Mouse (Mus musculus): ENCODE results near the gene Gng13. TPM values are rescaled to one million over a fixed set of nuclear protein-coding genes. Genes with fewer than 3 reads are reported as not detected.
A peak's percentile ranks its signal among the peaks of the same experiment; 100 is the strongest.

Gene Gng13
- polyA plus RNA-seq, 1 experiment from 2014 or later, result 4.4 TPM

DNA sequence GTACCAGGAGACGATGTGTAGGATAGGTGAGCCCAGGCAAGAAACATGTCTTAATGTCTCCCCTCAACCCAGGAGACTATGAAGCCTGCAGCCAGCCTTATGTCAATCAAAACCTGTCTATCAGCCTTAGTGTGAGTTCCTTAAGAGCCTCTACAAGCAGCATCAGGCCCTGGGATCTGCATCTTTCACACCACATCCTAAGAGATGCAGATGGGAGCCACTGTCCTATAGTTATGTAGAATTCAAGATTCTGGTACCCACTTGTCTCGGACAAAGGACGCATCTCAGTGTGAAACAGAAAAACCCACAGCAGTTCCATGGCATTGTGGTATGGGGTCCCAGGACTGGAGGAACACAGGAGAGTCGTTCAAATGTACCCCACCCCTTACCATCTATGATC lies 38.1 kb downstream of the Gng13 start:
- no peak overlapping the region for H3K9ac ChIP-seq (replicated peaks; ENCODE audit: low read depth)
- H3K27ac ChIP-seq (ENCODE audit: low read length), result peak overlapping the region; percentile 89
- DNase-seq (ENCODE audit: low spot score) (no peak), ATAC-seq (no peak)
- H3K4me3 ChIP-seq (ENCODE audit: low read depth, low read length), result no peak overlapping the region
- TF ChIP-seq EP300 (IDR thresholded peaks at IDR 0.05), result no peak
- no peak for TF ChIP-seq CTCF (IDR thresholded peaks at IDR 0.05)
- no peaks in the 10 kb centered on the region for H3K36me3 ChIP-seq (ENCODE audit: insufficient read depth, low read length)
- WGBS, result 70% methylated on average over 4 of the region's 4 CpGs
- no peaks in the 10 kb centered on the region for H3K27me3 ChIP-seq (replicated peaks; ENCODE audit: insufficient read depth, low read length)
- H3K4me2 ChIP-seq (replicated peaks; ENCODE audit: low read depth, low read length), result no peak overlapping the region
- H3K9me3 ChIP-seq (ENCODE audit: low read length), result no peaks in the 10 kb centered on the region
- H3K4me1 ChIP-seq (ENCODE audit: insufficient read depth, low read depth, low read length), result no peaks in the 10 kb centered on the region

GRCm38 (mm10) chr17:25755627-25756377 lies 38.8 kb downstream of the Gng13 start:
- DNase-seq (ENCODE audit: low spot score), result peak; percentile 54
- Histone ChIP-seq H3K4me3 (ENCODE audit: low read depth, low read length) (no peak overlapping the region), H3K36me3 (ENCODE audit: insufficient read depth, low read length) (no peaks in the 10 kb centered on the region), H3K9me3 (ENCODE audit: low read length) (no peaks in the 10 kb centered on the region), H3K27me3 (replicated peaks; ENCODE audit: insufficient read depth, low read length) (no peaks in the 10 kb centered on the region), H3K4me2 (replicated peaks; ENCODE audit: low read depth, low read length) (no peak overlapping the region), H3K4me1 (ENCODE audit: insufficient read depth, low read depth, low read length) (no peaks in the 10 kb centered on the region), H3K27ac (ENCODE audit: low read length) (peak overlapping the region; percentile 89), H3K9ac (replicated peaks; ENCODE audit: low read depth) (no peak overlapping the region)
- peak; percentile 51 for ATAC-seq
- 18% methylated on average over 4 of the region's 4 CpGs for WGBS
- TF ChIP-seq EP300 (IDR thresholded peaks at IDR 0.05) (peak; percentile 86), CTCF (IDR thresholded peaks at IDR 0.05) (no peak)

DNA sequence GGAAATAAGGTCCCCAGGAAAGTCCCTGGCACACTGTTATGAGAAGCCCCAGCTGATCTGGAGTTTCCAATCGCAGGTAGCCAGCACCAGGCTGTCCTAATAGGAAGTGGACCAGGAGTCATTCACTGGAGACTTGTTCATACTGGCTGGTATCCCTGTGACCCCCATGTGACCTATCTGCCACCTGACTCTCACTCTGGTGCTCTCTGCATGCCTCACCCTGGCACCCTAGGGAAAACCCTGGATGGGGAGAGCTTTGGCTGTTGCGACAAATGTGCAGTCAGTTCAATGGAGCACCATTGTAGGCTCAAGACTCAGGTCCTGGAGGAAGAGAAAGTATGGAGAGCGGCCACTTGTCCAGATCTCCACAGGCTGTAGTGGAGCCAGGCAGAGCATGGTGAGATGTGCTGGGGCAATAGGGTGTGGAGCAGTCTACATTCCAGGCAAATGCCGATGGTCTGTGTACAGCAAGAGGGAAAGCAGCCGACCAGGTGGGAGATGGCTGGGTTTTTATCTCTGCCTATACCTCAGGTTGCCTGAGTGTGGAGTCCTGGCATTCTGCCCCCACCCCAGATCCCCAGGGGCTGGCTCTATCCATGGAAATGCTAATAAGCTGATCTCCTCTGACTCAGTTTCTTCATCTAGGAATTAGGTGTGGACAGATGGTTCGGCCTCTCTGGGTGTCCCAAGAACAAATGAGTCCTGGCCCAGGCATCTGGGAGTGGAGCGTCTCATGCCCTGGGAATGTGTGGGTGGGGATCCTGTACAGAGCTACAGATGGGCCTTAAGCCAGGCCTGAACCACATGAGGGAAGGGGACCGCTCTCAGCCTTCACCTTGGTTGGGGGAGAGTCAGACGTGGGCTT lies 39.6 kb downstream of the Gng13 start:
- Histone ChIP-seq H3K27me3 (replicated peaks; ENCODE audit: insufficient read depth, low read length) (no peaks in the 10 kb centered on the region), H3K36me3 (ENCODE audit: insufficient read depth, low read length) (no peaks in the 10 kb centered on the region), H3K4me3 (ENCODE audit: low read depth, low read length) (no peak overlapping the region), H3K27ac (ENCODE audit: low read length) (peak overlapping the region; percentile 89), H3K9me3 (ENCODE audit: low read length) (no peaks in the 10 kb centered on the region), H3K4me1 (ENCODE audit: insufficient read depth, low read depth, low read length) (no peaks in the 10 kb centered on the region), H3K9ac (replicated peaks; ENCODE audit: low read depth) (no peak overlapping the region), H3K4me2 (replicated peaks; ENCODE audit: low read depth, low read length) (no peak overlapping the region)
- TF ChIP-seq EP300 (IDR thresholded peaks at IDR 0.05) (peak; percentile 87), CTCF (IDR thresholded peaks at IDR 0.05) (no peak)
- 55% methylated on average over 9 of the region's 9 CpGs for WGBS
- ATAC-seq (peak; percentile 87), DNase-seq (ENCODE audit: low spot score) (peak; percentile 81)

- Histone ChIP-seq H3K9me3 (ENCODE audit: low read length) (no peaks in the 10 kb centered on the region), H3K4me3 (ENCODE audit: low read depth, low read length) (no peak overlapping the region), H3K27ac (ENCODE audit: low read length) (peak overlapping the region; percentile 89), H3K4me2 (replicated peaks; ENCODE audit: low read depth, low read length) (no peak overlapping the region), H3K27me3 (replicated peaks; ENCODE audit: insufficient read depth, low read length) (no peaks in the 10 kb centered on the region), H3K36me3 (ENCODE audit: insufficient read depth, low read length) (no peaks in the 10 kb centered on the region), H3K4me1 (ENCODE audit: insufficient read depth, low read depth, low read length) (no peaks in the 10 kb centered on the region), H3K9ac (replicated peaks; ENCODE audit: low read depth) (no peak overlapping the region)
- WGBS, result 42% methylated on average over 3 of the region's 3 CpGs
- no peak for DNase-seq (ENCODE audit: low spot score)
- TF ChIP-seq EP300 (IDR thresholded peaks at IDR 0.05) (no peak), CTCF (IDR thresholded peaks at IDR 0.05) (no peak)
- no peak for ATAC-seq
Observed at GRCm38 (mm10) chr17:25757691-25758090, 40.7 kb downstream of the Gng13 start.

DNA sequence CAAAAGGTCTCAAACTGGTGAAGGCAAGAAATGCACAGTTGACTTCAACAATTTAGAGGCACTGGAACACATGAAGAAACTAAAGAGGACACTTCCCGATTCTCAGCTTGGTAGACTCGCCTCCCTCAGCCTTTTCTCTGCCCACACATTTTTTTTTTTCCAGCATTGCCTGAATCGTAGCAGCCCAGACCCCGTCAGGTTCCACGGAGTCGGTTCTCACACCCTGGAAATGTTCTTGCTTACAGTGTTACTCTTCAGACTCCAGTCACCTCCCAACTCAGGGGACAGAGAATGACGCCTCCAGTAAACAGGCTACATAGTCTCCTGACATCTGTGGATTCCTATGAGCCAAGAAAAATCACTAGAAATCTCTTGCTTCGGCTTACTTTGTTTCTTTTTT lies 43.2 kb downstream of the Gng13 start:
- Histone ChIP-seq H3K4me3 (ENCODE audit: low read depth, low read length) (no peak overlapping the region), H3K4me2 (replicated peaks; ENCODE audit: low read depth, low read length) (no peak overlapping the region), H3K36me3 (ENCODE audit: insufficient read depth, low read length) (no peaks in the 10 kb centered on the region), H3K9ac (replicated peaks; ENCODE audit: low read depth) (no peak overlapping the region), H3K27me3 (replicated peaks; ENCODE audit: insufficient read depth, low read length) (no peaks in the 10 kb centered on the region), H3K27ac (ENCODE audit: low read length) (no peak overlapping the region), H3K4me1 (ENCODE audit: insufficient read depth, low read depth, low read length) (no peaks in the 10 kb centered on the region), H3K9me3 (ENCODE audit: low read length) (no peaks in the 10 kb centered on the region)
- TF ChIP-seq CTCF (IDR thresholded peaks at IDR 0.05) (no peak), EP300 (IDR thresholded peaks at IDR 0.05) (no peak)
- DNase-seq (ENCODE audit: low spot score) (no peak), ATAC-seq (no peak)
- 64% methylated on average over 8 of the region's 8 CpGs for WGBS

DNA sequence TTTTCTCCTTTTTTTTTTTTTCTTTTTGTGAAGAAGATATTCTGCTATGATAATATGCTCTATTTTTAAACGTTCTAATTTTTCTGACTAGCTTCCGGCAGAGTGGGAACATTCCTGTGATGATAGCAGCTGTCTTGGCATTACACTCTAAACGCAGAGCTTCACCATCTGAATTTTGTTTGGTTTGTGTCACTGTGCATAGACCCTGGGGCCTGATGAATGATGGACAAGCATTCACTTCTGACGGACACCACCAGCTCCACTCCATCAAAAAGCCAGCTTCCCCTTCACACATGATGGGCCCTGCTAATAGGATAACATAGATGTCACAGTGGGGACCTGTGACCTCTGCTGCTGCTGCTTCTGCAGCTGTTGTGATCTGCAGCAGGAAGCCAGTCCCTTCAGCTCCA lies 44.6 kb downstream of the Gng13 start:
- TF ChIP-seq EP300 (IDR thresholded peaks at IDR 0.05) (no peak), CTCF (IDR thresholded peaks at IDR 0.05) (no peak)
- H3K36me3 ChIP-seq (ENCODE audit: insufficient read depth, low read length), result no peaks in the 10 kb centered on the region
- 21% methylated on average over 4 of the region's 4 CpGs for WGBS
- no peak overlapping the region for H3K4me2 ChIP-seq (replicated peaks; ENCODE audit: low read depth, low read length)
- peak; percentile 2; the same call in 1 of the 2 replicates for ATAC-seq
- no peak overlapping the region for H3K9ac ChIP-seq (replicated peaks; ENCODE audit: low read depth)
- no peaks in the 10 kb centered on the region for H3K9me3 ChIP-seq (ENCODE audit: low read length)
- H3K27ac ChIP-seq (ENCODE audit: low read length), result no peak overlapping the region
- no peak overlapping the region for H3K4me3 ChIP-seq (ENCODE audit: low read depth, low read length)
- peak; percentile 59 for DNase-seq (ENCODE audit: low spot score)
- H3K27me3 ChIP-seq (replicated peaks; ENCODE audit: insufficient read depth, low read length), result no peaks in the 10 kb centered on the region
- no peaks in the 10 kb centered on the region for H3K4me1 ChIP-seq (ENCODE audit: insufficient read depth, low read depth, low read length)

Measured in lung, postnatal 0 days (tissue).